Mouse (Mus musculus) lung, postnatal 0 days (tissue): ENCODE results near the gene Rap1gap2.

ENCODE experiments used
- CTCF ChIP-seq: IDR thresholded peaks from 2 replicates; pipeline ENCODE4 v1.5.1; 2016; ENCODE audit warnings: antibody characterized with exemption, mild to moderate bottlenecking
- EP300 ChIP-seq: IDR thresholded peaks from 2 replicates; pipeline ENCODE4 v1.6.1; 2016; ENCODE audit warnings: antibody characterized with exemption, mild to moderate bottlenecking, control low read depth

GRCm38 (mm10) chr11:74660336-74660735 lies 49.6 kb upstream of the Rap1gap2 start:
- TF ChIP-seq CTCF (no peak), EP300 (no peak)
